Mouse (Mus musculus) embryo, embryonic 11.5 days (tissue): ENCODE data around the gene Ube2e1.
"Not testable (repeated sequence)": the region's sequence is repeated elsewhere in the genome, so short reads cannot be mapped to it uniquely, and the experiment has no call there.

ENCODE experiments used
- DNase-seq: peaks from one replicate; pipeline ENCODE4 v3.0.0-alpha.2; 2012; ENCODE audit warnings: low read depth, low spot score

Gene Ube2e1

GRCm38 (mm10) chr14:18241786-18242185, 89.9 kb downstream of the Ube2e1 start:
- DNase-seq, result no peak

- DNase-seq, result no peak
Measured at GRCm38 (mm10) chr14:18240132-18240531, 91.5 kb downstream of the Ube2e1 start.

DNA sequence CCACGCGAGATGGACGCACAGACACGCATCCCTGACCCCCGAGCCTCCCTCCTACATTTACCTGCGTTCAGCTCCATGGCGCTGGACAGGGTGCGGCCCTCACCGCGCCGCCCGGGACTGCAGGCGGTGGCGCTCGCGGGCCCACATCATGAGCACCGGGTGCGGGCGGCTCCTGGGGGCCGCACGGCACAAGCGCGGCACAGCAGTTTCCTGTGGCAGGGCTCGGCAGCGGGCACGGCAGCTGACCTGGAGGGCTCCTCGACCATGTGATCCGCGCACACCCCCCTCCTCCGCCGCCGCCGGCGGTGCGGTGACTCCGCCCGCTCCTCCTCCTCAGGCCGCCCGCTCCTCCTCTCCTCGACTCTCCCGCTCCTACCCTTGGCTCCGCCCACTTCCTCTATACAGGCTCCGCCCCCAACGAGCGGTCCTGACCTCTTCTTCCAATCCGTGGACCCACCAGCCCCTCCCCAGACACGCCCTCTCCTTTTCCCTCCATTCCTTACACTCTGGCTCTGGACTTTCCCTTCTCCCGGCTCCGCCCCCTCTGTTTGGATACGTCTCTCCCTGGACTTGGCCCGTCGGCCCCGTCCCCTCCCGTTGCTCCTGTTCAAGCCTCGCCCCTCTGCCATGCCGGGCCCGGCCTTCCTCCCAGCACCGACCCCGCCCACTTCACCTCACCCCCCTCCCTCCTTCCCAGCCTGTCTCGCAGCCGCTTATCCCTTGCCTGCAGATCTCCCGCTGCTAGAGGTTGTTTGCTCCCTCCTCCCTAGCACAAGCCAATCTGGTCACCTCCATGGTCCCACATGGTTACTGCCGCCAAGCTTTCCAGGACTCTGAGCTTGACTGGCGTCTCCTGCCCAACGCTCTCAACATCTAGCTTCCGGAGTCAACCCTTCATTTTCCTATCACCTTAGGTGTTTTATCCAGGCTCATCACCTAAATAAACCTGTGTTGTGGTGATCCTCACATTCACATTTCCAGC, 92.6 kb downstream of the Ube2e1 start, which contains the start of gene Nr1d2:
TSS of gene Nr1d2 (minus strand) at position 378 of the 982 bp plus-strand sequence.
- DNase-seq, result peak; percentile 97

GRCm38 (mm10) chr14:18238131-18238749, 93.4 kb downstream of the Ube2e1 start:
- DNase-seq, result peak; percentile 92

- DNase-seq, result no peak
Measured at GRCm38 (mm10) chr14:18237381-18237780, 94.3 kb downstream of the Ube2e1 start.

DNA sequence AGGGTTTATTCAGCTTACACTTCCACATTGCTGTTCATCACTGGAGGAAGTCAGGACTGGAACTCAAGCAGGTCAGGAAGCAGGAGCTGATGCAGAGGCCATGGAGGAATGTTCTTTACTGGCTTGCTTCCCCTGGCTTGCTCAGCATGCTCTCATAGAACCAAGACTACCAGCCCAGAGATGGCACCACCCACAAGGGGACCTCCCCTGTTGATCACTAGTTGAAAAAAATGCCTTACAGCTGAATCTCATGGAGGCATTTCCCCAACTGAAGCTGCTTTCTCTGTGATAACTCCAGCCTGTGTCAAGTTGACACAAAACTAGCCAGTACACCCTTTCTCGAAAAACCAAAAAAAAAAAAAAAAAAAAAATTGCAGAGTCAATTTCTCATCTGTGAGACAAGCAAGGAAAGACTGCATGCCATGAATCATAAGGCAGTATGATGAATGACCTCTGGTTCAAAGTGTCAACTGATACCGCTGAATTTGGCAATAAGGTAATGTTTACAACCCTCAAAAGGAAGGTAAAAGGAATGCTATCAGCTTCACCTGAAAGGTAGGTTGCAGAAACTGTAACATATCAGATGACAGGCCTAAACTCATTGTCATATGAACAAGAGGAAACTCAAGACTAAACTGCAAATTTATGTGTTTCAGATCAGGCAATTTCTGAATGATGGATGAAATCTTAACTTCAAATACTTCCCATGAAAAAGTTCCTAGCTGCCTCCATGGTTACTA, 95.0 kb downstream of the Ube2e1 start:
- DNase-seq, result not testable (repeated sequence)

DNA sequence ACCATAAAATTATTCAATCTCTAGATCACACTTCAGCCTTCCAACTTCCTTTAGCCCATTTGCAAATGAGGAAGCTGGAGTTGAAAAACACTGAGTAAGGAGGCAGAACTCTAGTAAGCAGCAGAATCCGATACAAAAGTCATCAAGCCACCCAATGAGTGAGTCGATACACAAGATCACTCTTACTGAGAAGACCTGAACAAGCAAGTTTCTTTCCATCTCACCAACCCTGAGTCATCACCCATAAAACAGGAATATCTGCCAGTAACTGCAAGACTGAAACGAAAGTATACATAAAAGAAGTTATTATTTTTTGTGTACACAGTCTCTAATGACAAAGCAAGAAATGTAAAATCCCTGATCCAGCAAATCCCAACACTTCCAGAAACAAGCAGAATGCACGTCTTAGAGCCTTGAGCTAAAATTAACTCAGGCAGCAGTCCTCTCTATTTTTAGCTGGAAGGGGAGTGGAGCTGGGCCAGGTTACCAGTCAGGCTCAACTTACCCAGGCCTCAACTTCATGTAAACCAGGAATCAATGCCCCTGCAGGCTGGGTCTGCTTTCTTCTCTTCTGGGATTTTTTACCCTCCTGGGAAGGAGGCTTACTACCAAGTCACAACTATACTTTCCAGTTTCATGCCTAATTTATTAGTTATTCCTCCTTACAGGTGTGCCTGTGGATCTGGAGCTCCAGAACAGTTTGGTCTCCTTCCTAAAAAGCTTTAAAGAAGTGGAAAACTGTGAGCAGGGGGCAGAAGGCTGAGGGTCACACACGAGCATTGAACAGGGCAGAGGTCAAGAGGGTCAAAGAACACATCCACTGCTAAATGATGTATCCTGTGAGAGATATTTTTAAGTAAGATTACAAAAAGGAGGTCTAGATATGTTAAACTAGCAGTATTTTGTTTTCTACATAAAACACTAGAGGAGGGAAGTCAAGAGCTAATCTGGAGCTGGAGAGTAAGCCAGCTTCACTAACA, 97.4 kb downstream of the Ube2e1 start:
- no peak for DNase-seq

GRCm38 (mm10) chr14:18233076-18233475, 98.6 kb downstream of the Ube2e1 start:
- no peak for DNase-seq
